Mouse (Mus musculus): ENCODE measurements around the gene Cald1.

Cald1 gene

DNA sequence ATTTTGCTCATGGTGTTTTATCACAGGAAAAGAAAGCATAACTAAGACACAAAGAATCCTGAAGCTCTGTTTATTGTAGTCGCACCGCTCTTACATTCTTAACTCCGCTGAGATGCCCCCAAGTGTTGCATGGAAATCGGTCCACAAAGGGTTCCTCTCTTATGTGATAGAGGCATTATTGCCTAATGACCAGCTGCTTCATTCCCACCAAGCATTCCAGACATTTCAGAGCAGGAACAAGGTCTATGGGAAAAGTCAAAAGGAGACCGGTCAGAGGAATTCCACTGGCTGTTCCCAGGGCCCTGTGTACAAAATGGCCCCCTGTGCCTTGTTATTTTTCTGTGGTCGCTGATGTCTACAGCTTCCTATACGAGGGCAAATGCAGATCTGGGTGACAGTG is 53.0 kb downstream of the Cald1 start:
- in situ Hi-C loops (cut with MboI; ENCODE audit: low pct_unique_long_range_greater_than_20kb in 1 of 2, low sequenced_read_pairs in 2 of 2, unreplicated experiment in 1 of 2) = no loop called here

DNA sequence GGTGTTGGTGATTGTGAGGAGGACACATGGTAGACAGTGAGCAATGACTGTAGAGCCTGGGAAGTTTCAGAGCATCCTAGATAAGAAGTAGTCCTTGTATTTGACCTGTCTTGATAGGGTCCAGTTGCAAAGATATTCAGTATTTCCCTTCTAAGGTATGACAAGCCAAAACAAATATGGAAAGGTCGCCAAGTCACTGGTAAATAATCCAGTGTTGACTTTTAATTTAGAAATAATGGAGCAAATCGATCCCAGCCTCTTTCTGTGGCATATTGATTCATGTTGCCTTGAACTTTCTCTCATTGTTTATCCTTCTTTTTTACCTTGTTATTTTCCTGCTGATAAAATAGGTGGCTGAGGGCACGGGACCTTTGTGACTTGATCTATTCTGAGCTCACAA is 57.4 kb downstream of the Cald1 start:
- in situ Hi-C loops (cut with MboI; ENCODE audit: low pct_unique_long_range_greater_than_20kb in 1 of 2, low sequenced_read_pairs in 2 of 2, unreplicated experiment in 1 of 2) = no loop called here

DNA sequence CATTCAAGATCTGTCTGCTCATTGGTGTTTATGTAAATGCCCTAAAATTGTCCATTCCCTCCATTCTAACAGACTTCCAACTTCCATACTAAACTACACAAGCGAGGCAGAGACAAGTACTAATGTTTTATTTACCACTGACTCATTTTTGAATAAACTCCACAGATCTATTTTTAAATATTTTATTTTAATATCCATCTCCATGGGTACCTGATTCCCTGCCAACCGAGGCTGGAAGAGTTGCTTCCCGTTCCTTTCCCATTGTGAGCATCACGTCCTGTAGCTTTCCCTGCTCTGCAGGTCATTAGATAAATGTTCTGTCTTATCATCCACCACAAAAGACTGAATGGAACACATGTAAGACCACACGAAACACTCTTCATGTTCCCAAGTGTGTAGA is 60.5 kb downstream of the Cald1 start:
- in situ Hi-C loops (cut with MboI; ENCODE audit: low pct_unique_long_range_greater_than_20kb in 1 of 2, low sequenced_read_pairs in 2 of 2, unreplicated experiment in 1 of 2) = no loop called here

- in situ Hi-C loops (cut with MboI; ENCODE audit: low pct_unique_long_range_greater_than_20kb in 1 of 2, low sequenced_read_pairs in 2 of 2, unreplicated experiment in 1 of 2) = no loop called here
Observed at GRCm38 (mm10) chr6:34660724-34661123, 62.4 kb downstream of the Cald1 start.

DNA sequence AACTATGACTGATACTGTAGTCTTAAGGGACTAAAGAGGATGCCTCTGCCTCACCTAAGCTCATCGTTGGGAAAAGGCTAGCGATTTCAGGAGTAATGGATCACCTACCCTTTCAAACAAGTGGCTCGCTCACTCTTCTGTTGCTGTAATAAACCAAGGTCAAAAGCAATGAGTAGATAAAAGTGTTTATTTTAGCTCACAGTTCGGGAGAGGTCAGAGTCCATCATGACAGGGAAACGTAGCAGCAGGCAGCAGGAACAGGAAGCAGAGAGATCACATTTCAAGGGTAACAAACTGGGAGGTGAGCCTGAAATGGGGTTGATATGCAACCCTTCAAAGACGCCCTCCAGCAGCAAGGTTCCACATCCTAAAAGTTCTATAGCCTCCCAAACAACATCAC is 64.3 kb downstream of the Cald1 start:
- in situ Hi-C loops (cut with MboI; ENCODE audit: low pct_unique_long_range_greater_than_20kb in 1 of 2, low sequenced_read_pairs in 2 of 2, unreplicated experiment in 1 of 2) = no loop called here

DNA sequence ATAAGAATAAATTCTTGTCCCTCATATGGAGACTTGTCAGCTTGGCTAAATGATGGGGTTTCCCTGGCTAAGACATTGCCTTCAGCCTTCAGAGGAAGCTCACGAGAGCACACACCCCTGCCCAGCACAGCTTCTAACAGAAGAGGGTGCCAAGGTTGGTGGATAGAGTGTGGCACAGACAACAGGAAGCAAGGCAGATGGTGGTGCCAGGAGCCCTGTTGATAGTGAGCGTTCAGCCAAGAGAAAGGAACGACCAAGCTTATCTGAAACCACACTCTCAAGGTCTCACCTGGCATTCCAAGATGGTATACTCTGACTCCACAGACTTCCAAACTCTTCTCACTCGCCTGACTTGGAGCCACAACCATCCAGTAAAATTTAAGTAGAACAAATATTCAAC is 66.0 kb downstream of the Cald1 start:
- in situ Hi-C loops (cut with MboI; ENCODE audit: low pct_unique_long_range_greater_than_20kb in 1 of 2, low sequenced_read_pairs in 2 of 2, unreplicated experiment in 1 of 2) = no loop called here

DNA sequence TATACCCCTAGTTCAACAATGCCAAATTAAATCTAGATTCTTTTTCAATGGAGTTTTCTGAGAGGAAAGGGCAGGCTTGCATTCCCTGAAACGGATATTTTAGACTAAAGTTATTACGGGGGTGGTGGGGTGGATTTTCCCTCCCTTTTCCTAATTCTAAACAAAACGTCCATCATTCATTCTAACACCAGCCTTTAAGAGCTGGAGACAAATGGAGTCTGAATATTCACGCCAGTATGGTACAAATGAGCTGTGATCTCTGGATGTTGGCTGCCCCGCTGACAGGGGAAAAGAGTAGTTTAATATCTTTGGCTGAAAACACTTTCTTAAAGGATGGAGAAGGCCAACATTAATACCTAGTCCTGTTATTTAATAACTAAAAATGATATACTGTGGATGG is 66.4 kb downstream of the Cald1 start:
- in situ Hi-C loops (cut with MboI; ENCODE audit: low pct_unique_long_range_greater_than_20kb in 1 of 2, low sequenced_read_pairs in 2 of 2, unreplicated experiment in 1 of 2) = no loop called here

DNA sequence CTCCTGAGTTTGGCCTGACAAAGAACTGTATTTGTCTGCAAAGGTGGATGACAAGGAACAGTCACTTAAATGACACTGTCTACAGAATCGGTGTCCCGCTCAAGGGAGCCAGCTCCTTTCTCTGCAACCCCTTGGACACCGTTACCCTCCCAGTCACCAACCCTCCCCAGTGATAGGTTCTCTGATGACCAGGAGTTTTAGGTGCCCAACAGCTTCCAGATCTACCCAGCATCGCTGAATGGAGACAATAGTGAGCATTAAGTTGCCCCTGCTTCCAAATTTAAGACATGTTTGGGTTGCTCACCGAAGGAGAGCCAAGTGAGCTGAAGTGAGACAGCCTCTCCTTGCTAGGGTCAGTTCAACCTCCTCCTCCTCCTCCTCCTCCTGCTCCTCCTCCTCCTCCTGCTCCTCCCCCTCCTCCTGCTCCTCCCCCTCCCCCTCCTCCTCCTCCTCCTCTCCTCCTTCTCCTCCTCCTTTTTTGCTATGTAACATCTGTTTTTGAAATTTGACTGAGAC is 70.5 kb downstream of the Cald1 start:
- in situ Hi-C loops (cut with MboI; ENCODE audit: low pct_unique_long_range_greater_than_20kb in 1 of 2, low sequenced_read_pairs in 2 of 2, unreplicated experiment in 1 of 2) = no loop called here

DNA sequence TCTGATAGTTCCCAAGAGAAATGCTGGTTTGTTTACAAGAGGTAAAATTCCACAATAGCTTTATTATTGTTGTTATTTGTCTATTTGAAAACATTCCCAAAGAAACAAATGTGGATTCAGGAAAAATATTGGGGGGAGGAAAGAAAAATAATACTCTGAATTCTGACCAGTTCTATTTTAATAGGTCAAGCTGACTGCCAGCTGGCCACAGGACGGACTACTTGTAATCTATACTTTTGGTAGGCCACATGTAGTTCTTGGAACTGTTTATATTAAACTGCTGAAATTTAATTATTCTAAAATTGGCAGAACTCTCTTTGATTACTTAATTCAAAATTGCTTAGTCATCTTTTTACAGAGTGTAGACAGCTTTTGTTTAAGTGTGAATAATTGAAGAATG is 73.1 kb downstream of the Cald1 start:
- in situ Hi-C loops (cut with MboI; ENCODE audit: low pct_unique_long_range_greater_than_20kb in 1 of 2, low sequenced_read_pairs in 2 of 2, unreplicated experiment in 1 of 2) = no loop called here

GRCm38 (mm10) chr6:34674416-34674815 is 76.1 kb downstream of the Cald1 start:
- in situ Hi-C loops (cut with MboI; ENCODE audit: low pct_unique_long_range_greater_than_20kb in 1 of 2, low sequenced_read_pairs in 2 of 2, unreplicated experiment in 1 of 2) = no loop called here

DNA sequence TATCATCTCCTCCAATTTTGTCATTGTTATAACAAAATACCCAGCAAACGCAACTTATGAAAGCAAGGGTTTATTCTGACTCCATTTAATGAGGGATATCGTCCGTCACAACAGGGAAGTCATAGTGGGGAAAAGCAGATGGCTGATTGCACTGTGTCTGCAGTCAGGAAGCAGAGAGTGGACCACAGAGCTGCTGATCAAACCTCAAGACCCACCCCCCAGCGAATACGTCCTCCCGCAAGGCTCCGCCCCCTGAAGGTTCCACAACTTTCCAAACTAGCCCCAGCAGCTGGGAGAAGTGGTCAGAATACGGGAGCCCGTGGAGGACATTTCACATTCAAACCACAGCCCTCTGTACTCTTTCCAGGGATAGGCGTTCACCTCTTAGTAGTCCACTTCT is 76.6 kb downstream of the Cald1 start:
- in situ Hi-C loops (cut with MboI; ENCODE audit: low pct_unique_long_range_greater_than_20kb in 1 of 2, low sequenced_read_pairs in 2 of 2, unreplicated experiment in 1 of 2) = no loop called here

DNA sequence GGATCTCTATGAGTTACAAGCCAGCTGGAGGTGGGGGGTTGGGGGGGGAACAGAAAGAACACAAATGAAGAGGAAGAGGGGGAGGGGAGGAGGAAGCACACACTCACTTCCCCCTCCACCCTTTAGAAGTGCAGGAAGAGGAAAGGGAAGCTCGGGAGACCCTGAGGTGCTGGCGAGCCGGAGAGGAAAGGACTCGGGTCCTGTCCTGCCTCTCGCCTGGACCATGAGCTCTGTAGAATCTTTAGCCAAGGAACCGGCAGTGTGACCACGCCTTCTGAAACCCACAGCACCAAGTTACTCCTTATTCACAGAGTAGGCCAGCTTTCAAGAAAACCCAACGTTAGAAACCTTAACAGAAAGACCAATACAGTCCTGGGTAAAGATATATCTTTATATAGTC is 83.8 kb downstream of the Cald1 start:
- in situ Hi-C loops (cut with MboI; ENCODE audit: low pct_unique_long_range_greater_than_20kb in 1 of 2, low sequenced_read_pairs in 2 of 2, unreplicated experiment in 1 of 2) = no loop called here

DNA sequence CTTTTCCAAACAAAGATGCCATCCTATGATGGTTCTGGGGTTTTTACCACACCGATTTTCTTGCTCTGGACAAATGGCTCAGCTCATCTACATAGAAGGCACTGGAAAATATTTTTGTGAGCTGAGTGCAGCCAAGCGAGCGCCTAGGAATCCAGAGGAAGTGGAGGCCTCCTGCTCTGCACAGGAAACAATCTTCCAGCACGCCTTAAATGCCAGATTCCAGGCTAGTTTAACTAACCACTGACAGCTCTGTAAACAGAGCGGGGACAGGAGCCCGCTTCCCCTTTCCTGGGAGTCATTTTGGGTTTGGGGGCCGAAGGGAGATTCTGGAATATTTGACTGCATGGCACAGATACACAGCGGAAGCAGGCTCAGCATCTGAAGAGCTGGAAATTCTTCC is 86.6 kb downstream of the Cald1 start:
- in situ Hi-C loops (cut with MboI; ENCODE audit: low pct_unique_long_range_greater_than_20kb in 1 of 2, low sequenced_read_pairs in 2 of 2, unreplicated experiment in 1 of 2) = no loop called here

GRCm38 (mm10) chr6:34688971-34689370 is 90.7 kb downstream of the Cald1 start:
- in situ Hi-C loops (cut with MboI; ENCODE audit: low pct_unique_long_range_greater_than_20kb in 1 of 2, low sequenced_read_pairs in 2 of 2, unreplicated experiment in 1 of 2) = no loop called here

- in situ Hi-C loops (cut with MboI; ENCODE audit: low pct_unique_long_range_greater_than_20kb in 1 of 2, low sequenced_read_pairs in 2 of 2, unreplicated experiment in 1 of 2) = no loop called here
Observed at GRCm38 (mm10) chr6:34691416-34691815, 93.1 kb downstream of the Cald1 start.

DNA sequence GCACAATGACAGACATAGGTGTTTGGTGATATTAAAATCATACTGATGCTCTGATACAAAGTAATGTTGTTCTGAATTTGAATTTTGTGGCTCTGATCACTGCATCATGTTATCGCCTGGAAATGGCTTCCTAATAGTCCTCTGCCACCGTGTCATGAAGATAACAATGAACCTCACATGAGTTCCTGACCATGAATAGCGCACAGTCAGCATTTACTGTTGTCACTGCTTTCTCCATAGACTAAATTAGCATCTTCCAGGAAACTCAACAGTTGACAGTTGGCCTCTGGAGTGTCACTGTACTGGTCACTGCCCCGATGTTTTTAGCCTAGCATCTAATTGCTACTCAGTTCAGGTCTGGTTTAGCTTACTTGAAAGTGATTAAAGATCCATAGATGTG is 95.8 kb downstream of the Cald1 start:
- in situ Hi-C loops (cut with MboI; ENCODE audit: low pct_unique_long_range_greater_than_20kb in 1 of 2, low sequenced_read_pairs in 2 of 2, unreplicated experiment in 1 of 2) = no loop called here

- in situ Hi-C loops (cut with MboI; ENCODE audit: low pct_unique_long_range_greater_than_20kb in 1 of 2, low sequenced_read_pairs in 2 of 2, unreplicated experiment in 1 of 2) = no loop called here
Observed at GRCm38 (mm10) chr6:34703421-34704120, 105.3 kb downstream of the Cald1 start.

- in situ Hi-C loops (cut with MboI; ENCODE audit: low pct_unique_long_range_greater_than_20kb in 1 of 2, low sequenced_read_pairs in 2 of 2, unreplicated experiment in 1 of 2) = no loop called here
Observed at GRCm38 (mm10) chr6:34707521-34707920, 109.2 kb downstream of the Cald1 start.

- in situ Hi-C loops (cut with MboI; ENCODE audit: low pct_unique_long_range_greater_than_20kb in 1 of 2, low sequenced_read_pairs in 2 of 2, unreplicated experiment in 1 of 2) = no loop called here
Observed at GRCm38 (mm10) chr6:34708650-34709265, 110.5 kb downstream of the Cald1 start.

DNA sequence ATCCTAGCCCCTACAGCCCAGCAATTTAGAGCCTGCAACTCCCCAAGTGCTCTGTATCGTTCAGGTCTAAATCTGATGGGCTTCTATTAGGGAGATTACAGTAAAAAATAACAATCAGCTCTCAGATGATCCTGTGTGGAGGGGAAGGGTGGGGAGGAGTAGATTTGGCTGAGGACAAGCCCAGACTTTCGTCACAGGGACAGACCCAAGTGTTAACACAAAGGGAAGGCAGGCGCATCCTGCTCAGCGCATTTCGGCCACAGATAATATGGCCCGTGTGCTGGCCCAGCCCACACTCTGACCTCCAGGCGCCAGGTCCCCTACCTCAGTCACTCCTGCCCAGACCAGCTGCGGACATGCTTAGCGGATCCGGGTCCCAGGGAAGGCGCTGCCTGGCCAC is 111.0 kb downstream of the Cald1 start:
- in situ Hi-C loops (cut with MboI; ENCODE audit: low pct_unique_long_range_greater_than_20kb in 1 of 2, low sequenced_read_pairs in 2 of 2, unreplicated experiment in 1 of 2) = no loop called here

Measured in mouse embryonic stem cell (cell line).